Mouse (Mus musculus) heart, postnatal 0 days (tissue): ENCODE data around the gene Vwa8.

ENCODE experiments used
- CTCF ChIP-seq: IDR thresholded peaks from 2 replicates; pipeline ENCODE4 v1.5.1; 2016; ENCODE audit warnings: antibody characterized with exemption, control low read depth, low read depth
- EP300 ChIP-seq: IDR thresholded peaks from 2 replicates; pipeline ENCODE4 v1.6.1; 2016; ENCODE audit warnings: antibody characterized with exemption, low read depth

- TF ChIP-seq CTCF (no peak), EP300 (no peak)
Observed at GRCm38 (mm10) chr14:78802378-78802777, 46.5 kb upstream of the Vwa8 start.
